Mouse (Mus musculus) liver, embryonic 14.5 days (tissue): ENCODE data around the gene Col20a1. TPM values are rescaled to one million over a fixed set of nuclear protein-coding genes. Genes with fewer than 3 reads are reported as not detected.
A peak's percentile ranks its signal among the peaks of the same experiment; 100 is the strongest.

Source experiments
- ATAC-seq: fragments of 200-750 bp; cut with Nextera tagmentation; 2 replicates; pipeline ENCODE4 v1.8.0; 2017; ENCODE audit warnings: moderate number of reproducible peaks, mild to moderate bottlenecking, moderate library complexity; ENCODE audit not compliant: insufficient read depth
- DNase-seq, 3 experiments: peaks; one replicate each; pipeline ENCODE4 v3.0.0-alpha.2; 2012 to 2013; ENCODE audit warnings: low read depth in 3 of 3, low spot score in 3 of 3
- H3K27ac ChIP-seq: fragments of 300-500 bp; sonication (generic); 2 replicates; pipeline ENCODE4 v1.5.1; 2014; ENCODE audit warnings: moderate library complexity, mild to moderate bottlenecking, control low read depth, inconsistent platforms
- H3K27me3 ChIP-seq: fragments of 300-500 bp; sonication (generic); 2 replicates; pipeline ENCODE4 v1.6.1; 2014; ENCODE audit warnings: mild to moderate bottlenecking, low read length, moderate library complexity; ENCODE audit not compliant: control insufficient read depth, insufficient read depth
- H3K36me3 ChIP-seq: fragments of 300-500 bp; sonication (generic); replicated peaks from 2 replicates; pipeline ENCODE4 v1.6.1; 2014; ENCODE audit warnings: low read depth; ENCODE audit not compliant: control insufficient read depth, insufficient read depth
- H3K4me1 ChIP-seq, 2 experiments: fragments of 200-500 bp in 1 of 2; fragments of 300-500 bp in 1 of 2; sonication (generic) in 1 of 2; replicated peaks; 2 replicates each; pipeline ENCODE4 v1.6.1; 2012 to 2014; ENCODE audit warnings: antibody characterized with exemption in 1 of 2, inconsistent platforms in 1 of 2, low read length in 1 of 2; ENCODE audit not compliant: control insufficient read depth in 2 of 2, insufficient read depth in 2 of 2
- H3K4me2 ChIP-seq: fragments of 300-500 bp; sonication (generic); 2 replicates; pipeline ENCODE4 v1.6.1; 2014; ENCODE audit warnings: low read depth, mild to moderate bottlenecking, control low read depth, moderate library complexity
- H3K4me3 ChIP-seq, 2 experiments: fragments of 200-500 bp in 1 of 2; fragments of 300-500 bp in 1 of 2; sonication (generic) in 1 of 2; 2 replicates each; pipeline ENCODE4 v1.5.1; 2012 to 2014; ENCODE audit warnings: low read depth in 2 of 2, low read length in 2 of 2, mild to moderate bottlenecking in 2 of 2, control low read depth in 1 of 2, inconsistent platforms in 1 of 2, moderate library complexity in 1 of 2; ENCODE audit not compliant: insufficient read depth in 1 of 2
- H3K9ac ChIP-seq: fragments of 300-500 bp; sonication (generic); replicated peaks from 2 replicates; pipeline ENCODE4 v1.6.1; 2014; ENCODE audit warnings: mild to moderate bottlenecking, control low read depth, moderate library complexity
- H3K9me3 ChIP-seq: fragments of 300-500 bp; sonication (generic); 2 replicates; pipeline ENCODE4 v1.6.1; 2016; ENCODE audit warnings: low read length, mixed read lengths; ENCODE audit not compliant: control insufficient read depth
- CTCF ChIP-seq: IDR thresholded peaks from 2 replicates; pipeline ENCODE4 v1.5.1; 2016; ENCODE audit warnings: antibody characterized with exemption, low read depth, control low read depth
- EP300 ChIP-seq: IDR thresholded peaks from 2 replicates; pipeline ENCODE4 v1.6.1; 2016; ENCODE audit warnings: antibody characterized with exemption, low read depth
- WGBS: fragments of 180-500 bp; shearing (Covaris S2); extraction: QIAGEN DNeasy Blood & Tissue Kit; methylation state at CpG from one replicate; pipeline ENCODE4 v1.1.7; 2014; ENCODE audit not compliant: insufficient replicate concordance; 5-methylcytosine and 5-hydroxymethylcytosine counted together
- polyA plus RNA-seq, 2 experiments: library from polyadenylated mRNA; depleted of rRNA in 1 of 2; stranded (reverse) in 1 of 2; unstranded in 1 of 2; fragments of >200 nt; fragmentation: Nextera tagmentation in 1 of 2; extraction: Ambion mirVana in 1 of 2; gene quantifications; 2 replicates each; pipeline versions ENCODE4 v1.2.1 to v1.2.3; 2012 to 2014

Gene Col20a1
- polyA plus RNA-seq, 2 experiments = 0.20 TPM; not detected in 1

GRCm38 (mm10) chr2:181057341-181057740 lies 71.0 kb downstream of the Col20a1 start:
- H3K9me3 ChIP-seq = no peaks in the 10 kb centered on the region
- no peak for TF ChIP-seq EP300
- no peak for TF ChIP-seq CTCF

DNA sequence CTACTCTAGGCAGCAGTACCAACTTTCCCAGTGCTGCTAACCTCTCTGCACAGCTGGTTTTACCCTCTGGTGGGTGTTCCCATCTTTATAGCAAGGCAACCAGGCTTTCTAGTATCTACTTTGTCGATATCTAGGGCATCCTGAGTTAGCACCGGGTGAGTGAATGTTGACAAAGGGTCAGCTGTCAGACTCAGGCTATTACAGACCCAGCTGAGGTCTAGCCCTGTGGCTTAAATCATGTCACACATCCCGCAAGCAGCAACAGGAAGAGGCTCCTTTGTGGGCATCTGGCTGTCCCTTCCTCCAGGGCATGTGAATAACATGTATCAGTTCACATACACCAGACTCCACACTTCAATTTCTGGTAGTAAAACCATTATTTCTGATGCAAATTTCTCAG lies 71.9 kb downstream of the Col20a1 start:
- no peak for DNase-seq
- Histone ChIP-seq H3K27ac (no peak overlapping the region), H3K4me1 (no peaks in the 10 kb centered on the region), H3K9me3 (no peaks in the 10 kb centered on the region), H3K4me3 (no peak overlapping the region), H3K4me2 (no peak overlapping the region), H3K36me3 (no peaks in the 10 kb centered on the region), H3K9ac (no peak overlapping the region), H3K27me3 (no peaks in the 10 kb centered on the region; the same call in 1 of the 2 replicates)
- TF ChIP-seq CTCF = no peak
- TF ChIP-seq EP300 = no peak
- no peak for ATAC-seq
- WGBS = 23% methylated on average over 3 of the region's 3 CpGs

More at GRCm38 (mm10) chr2:181057341-181057740, 71.0 kb downstream of the Col20a1 start:
- H3K4me2 ChIP-seq = no peak overlapping the region
- ATAC-seq (no peak), DNase-seq (no peak)
- WGBS = 43% methylated on average over 8 of the region's 8 CpGs
- no peaks in the 10 kb centered on the region for H3K27me3 ChIP-seq
- H3K4me3 ChIP-seq = no peak overlapping the region
- no peak overlapping the region for H3K9ac ChIP-seq
- no peaks in the 10 kb centered on the region for H3K4me1 ChIP-seq
- no peak overlapping the region for H3K27ac ChIP-seq
- no peaks in the 10 kb centered on the region for H3K36me3 ChIP-seq

DNA sequence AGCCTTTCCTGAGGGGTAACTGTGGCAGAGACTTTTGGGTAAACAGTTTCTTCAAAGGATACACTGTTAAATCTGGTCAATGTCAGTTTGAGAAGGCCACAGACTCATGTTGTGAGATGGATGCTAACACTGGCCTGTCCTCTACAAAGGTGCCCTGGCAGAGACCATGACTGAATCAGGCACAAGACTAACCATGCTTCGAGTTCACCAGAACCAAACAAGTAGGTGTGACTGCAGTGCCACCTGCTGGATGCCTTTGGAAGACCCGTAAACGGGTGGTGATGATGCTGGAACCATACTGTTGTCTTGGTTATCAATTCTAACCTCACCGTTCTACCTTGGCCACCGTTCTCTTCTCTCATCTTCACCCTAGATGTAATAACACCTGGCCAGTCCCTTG lies 73.8 kb downstream of the Col20a1 start:
- TF ChIP-seq EP300 = no peak
- TF ChIP-seq CTCF = peak; percentile 90
- peak in 2 of 3 experiments; percentile 19 to 43 for DNase-seq
- Histone ChIP-seq H3K4me3 (no peak overlapping the region), H3K27me3 (no peaks in the 10 kb centered on the region; the same call in 1 of the 2 replicates), H3K27ac (no peak overlapping the region), H3K9ac (no peak overlapping the region), H3K4me2 (no peak overlapping the region), H3K9me3 (no peaks in the 10 kb centered on the region), H3K36me3 (no peaks in the 10 kb centered on the region), H3K4me1 (no peaks in the 10 kb centered on the region)
- no peak for ATAC-seq
- WGBS = 9% methylated on average over 5 of the region's 5 CpGs

DNA sequence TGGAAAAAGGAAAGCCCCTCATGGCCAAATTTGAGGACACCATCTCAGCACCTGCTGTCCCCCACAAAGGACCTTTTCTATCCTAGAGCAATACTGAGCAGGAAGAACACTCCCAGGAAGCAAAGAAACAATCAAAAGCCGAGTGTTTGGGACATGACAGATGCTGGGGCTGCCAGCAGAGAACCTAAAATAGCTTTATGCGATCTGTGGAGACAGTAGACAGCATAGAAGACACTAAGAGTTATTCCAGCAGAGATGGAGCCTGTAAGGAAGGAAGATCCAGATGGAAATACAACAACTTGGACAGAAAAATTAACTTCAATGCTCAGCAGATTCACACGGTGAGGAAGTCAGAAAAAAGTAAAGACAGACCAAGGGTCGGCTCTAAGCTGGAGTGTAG lies 79.5 kb downstream of the Col20a1 start:
- Histone ChIP-seq H3K4me3 (no peak overlapping the region), H3K9ac (no peak overlapping the region), H3K36me3 (no peaks in the 10 kb centered on the region), H3K9me3 (no peaks in the 10 kb centered on the region), H3K27me3 (no peaks in the 10 kb centered on the region; the same call in 1 of the 2 replicates), H3K4me2 (no peak overlapping the region), H3K4me1 (no peaks in the 10 kb centered on the region), H3K27ac (no peak overlapping the region)
- TF ChIP-seq EP300 (no peak), CTCF (no peak)
- ATAC-seq (no peak), DNase-seq (no peak)
- WGBS = 36% methylated on average over 4 of the region's 4 CpGs

Other genes starting within 250 kb of the Col20a1 start
- gene Bhlhe23, start 209.6 kb upstream of the Col20a1 start, polyA plus RNA-seq (2012; rRNA removed) = not detected in 2 replicates
- not detected in 2 replicates for gene Bhlhe23, start 209.6 kb upstream of the Col20a1 start, polyA plus RNA-seq (2014; fragmentation: Nextera tagmentation; extraction: Ambion mirVana)
- 13.3 and 18.5 TPM in 2 replicates for gene Ythdf1, start 65.6 kb upstream of the Col20a1 start, polyA plus RNA-seq (2012; rRNA removed)
- gene Ythdf1, start 65.6 kb upstream of the Col20a1 start, polyA plus RNA-seq (2014; fragmentation: Nextera tagmentation; extraction: Ambion mirVana) = 22.7 and 23.2 TPM in 2 replicates
- gene Birc7, start 57.5 kb upstream of the Col20a1 start, polyA plus RNA-seq (2012; rRNA removed) = not detected in 2 replicates
- not detected in 2 replicates for gene Birc7, start 57.5 kb upstream of the Col20a1 start, polyA plus RNA-seq (2014; fragmentation: Nextera tagmentation; extraction: Ambion mirVana)
- 1.0 and 1.1 TPM in 2 replicates for gene Nkain4, start 31.8 kb upstream of the Col20a1 start, polyA plus RNA-seq (2012; rRNA removed)
- gene Nkain4, start 31.8 kb upstream of the Col20a1 start, polyA plus RNA-seq (2014; fragmentation: Nextera tagmentation; extraction: Ambion mirVana) = 1.3 and 1.5 TPM in 2 replicates
- gene Arfgap1, start 19.3 kb upstream of the Col20a1 start, polyA plus RNA-seq (2012; rRNA removed) = 14.4 and 20.6 TPM in 2 replicates
- 16.6 and 18.8 TPM in 2 replicates for gene Arfgap1, start 19.3 kb upstream of the Col20a1 start, polyA plus RNA-seq (2014; fragmentation: Nextera tagmentation; extraction: Ambion mirVana)
- 0.71 and 0.98 TPM in 2 replicates for gene Chrna4, start 57.0 kb downstream of the Col20a1 start, polyA plus RNA-seq (2012; rRNA removed)
- gene Chrna4, start 57.0 kb downstream of the Col20a1 start, polyA plus RNA-seq (2014; fragmentation: Nextera tagmentation; extraction: Ambion mirVana) = 0.50 and 1.1 TPM in 2 replicates
- gene Kcnq2, start 148.8 kb downstream of the Col20a1 start, polyA plus RNA-seq (2012; rRNA removed) = 0.06 and 0.16 TPM in 2 replicates
- gene Kcnq2, start 148.8 kb downstream of the Col20a1 start, polyA plus RNA-seq (2014; fragmentation: Nextera tagmentation; extraction: Ambion mirVana) = 0.06 and 0.08 TPM in 2 replicates
- gene Eef1a2, start 170.5 kb downstream of the Col20a1 start, polyA plus RNA-seq (2012; rRNA removed) = 0.06 TPM in 1 of 2 replicates, not detected in the other
- gene Eef1a2, start 170.5 kb downstream of the Col20a1 start, polyA plus RNA-seq (2014; fragmentation: Nextera tagmentation; extraction: Ambion mirVana) = not detected in 2 replicates
- 44.6 and 63.1 TPM in 2 replicates for gene Ppdpf, start 200.7 kb downstream of the Col20a1 start, polyA plus RNA-seq (2012; rRNA removed)
- 115 TPM in 2 replicates for gene Ppdpf, start 200.7 kb downstream of the Col20a1 start, polyA plus RNA-seq (2014; fragmentation: Nextera tagmentation; extraction: Ambion mirVana)
- gene Ptk6, start 216.3 kb downstream of the Col20a1 start, polyA plus RNA-seq (2012; rRNA removed) = 0.05 and 0.06 TPM in 2 replicates
- 0.05 TPM in 1 of 2 replicates, not detected in the other for gene Ptk6, start 216.3 kb downstream of the Col20a1 start, polyA plus RNA-seq (2014; fragmentation: Nextera tagmentation; extraction: Ambion mirVana)
- gene Srms, start 226.7 kb downstream of the Col20a1 start, polyA plus RNA-seq (2012; rRNA removed) = 0.15 and 0.19 TPM in 2 replicates
- gene Srms, start 226.7 kb downstream of the Col20a1 start, polyA plus RNA-seq (2014; fragmentation: Nextera tagmentation; extraction: Ambion mirVana) = 0.22 and 0.39 TPM in 2 replicates
- 0.22 and 0.25 TPM in 2 replicates for gene Fndc11, start 233.5 kb downstream of the Col20a1 start, polyA plus RNA-seq (2012; rRNA removed)
- 0.14 and 0.24 TPM in 2 replicates for gene Fndc11, start 233.5 kb downstream of the Col20a1 start, polyA plus RNA-seq (2014; fragmentation: Nextera tagmentation; extraction: Ambion mirVana)